Mouse (Mus musculus) layer of hippocampus, adult 2 months (tissue): ENCODE measurements around the gene Gm10487. TPM values are rescaled to one million over a fixed set of nuclear protein-coding genes. Genes with fewer than 3 reads are reported as not detected.
"Not testable (repeated sequence)": the region's sequence is repeated elsewhere in the genome, so short reads cannot be mapped to it uniquely, and the experiment has no call there.

ENCODE experiments used
- DNase-seq, 2 experiments: peaks; one replicate each; pipeline ENCODE4 v3.0.0; 2022; ENCODE audit warnings: low spot score in 2 of 2
- H3K27ac ChIP-seq: fragments of 200-600 bp; 2 replicates; pipeline ENCODE4 v1.8.1; 2022
- H3K4me3 ChIP-seq: fragments of 200-600 bp; 2 replicates; pipeline ENCODE4 v1.8.1; 2022; ENCODE audit warnings: mild to moderate bottlenecking
- long read RNA-seq, 2 experiments: library from polyadenylated mRNA; stranded (forward); transcript quantifications; one replicate each; pipeline ENCODE4 v2.0.0; 2021; ENCODE audit warnings: borderline mapping rate in 2 of 2
- total RNA-seq, 2 experiments: library from RNA; stranded (reverse); gene quantifications; 2 replicates each; pipeline ENCODE4 v1.2.3; 2021

The Gm10487 gene
- not detected for total RNA-seq
- long read RNA-seq, experiment 1: 0 reads
- long read RNA-seq, experiment 2: 0 reads

- H3K27ac ChIP-seq, DNase-seq, H3K4me3 ChIP-seq: not testable (repeated sequence)
These were observed at the start of gene Gm10487 for GRCm38 (mm10) chrX:30843369-30843768. TSS of gene Gm10487 (minus strand) at chrX:30843469.
